Mouse (Mus musculus): ENCODE results near the gene Far2. TPM values are rescaled to one million over a fixed set of nuclear protein-coding genes. Genes with fewer than 3 reads are reported as not detected.

The Far2 gene
- polyA plus RNA-seq, 1 experiment, result 0.08 TPM

GRCm38 (mm10) chr6:148218235-148219076, 171.4 kb downstream of the Far2 start:
- no peak for DNase-seq (ENCODE audit: low spot score)

- DNase-seq (ENCODE audit: low spot score), result no peak
These were observed 175.6 kb downstream of the Far2 start for GRCm38 (mm10) chr6:148222686-148223085.

GRCm38 (mm10) chr6:148227542-148227941, 180.5 kb downstream of the Far2 start:
- DNase-seq (ENCODE audit: low spot score), result no peak

Other genes starting within 250 kb of the Far2 start
- 61.0 and 82.6 TPM in 2 replicates for gene Ergic2, start 165.1 kb downstream of the Far2 start, polyA plus RNA-seq (2012; rRNA removed)